Mouse (Mus musculus) heart, embryonic 15.5 days (tissue): ENCODE results near the gene Hspa1l. TPM values are rescaled to one million over a fixed set of nuclear protein-coding genes. Genes with fewer than 3 reads are reported as not detected.
"Not testable (repeated sequence)": the region's sequence is repeated elsewhere in the genome, so short reads cannot be mapped to it uniquely, and the experiment has no call there.

Experiments
- ATAC-seq: fragments of 200-750 bp; cut with Nextera tagmentation; replicated peaks from 2 replicates; pipeline ENCODE4 v1.8.0; 2017; ENCODE audit warnings: low read depth, moderate TSS enrichment; ENCODE audit not compliant: insufficient number of reproducible peaks, insufficient read depth, low FRiP score
- H3K27ac ChIP-seq: fragments of 300-500 bp; sonication (generic); 2 replicates; pipeline ENCODE4 v1.5.1; 2015; ENCODE audit warnings: mild to moderate bottlenecking, inconsistent platforms
- H3K27me3 ChIP-seq: fragments of 300-500 bp; sonication (generic); 2 replicates; pipeline ENCODE4 v1.6.1; 2015; ENCODE audit warnings: inconsistent platforms
- H3K36me3 ChIP-seq: fragments of 300-500 bp; sonication (generic); 2 replicates; pipeline ENCODE4 v1.6.1; 2015; ENCODE audit warnings: mild to moderate bottlenecking, inconsistent platforms
- H3K4me1 ChIP-seq: fragments of 300-500 bp; sonication (generic); replicated peaks from 2 replicates; pipeline ENCODE4 v1.6.1; 2015; ENCODE audit warnings: inconsistent platforms
- H3K4me2 ChIP-seq: fragments of 300-500 bp; sonication (generic); 2 replicates; pipeline ENCODE4 v1.6.1; 2015; ENCODE audit warnings: inconsistent platforms, mild to moderate bottlenecking, moderate library complexity
- H3K4me3 ChIP-seq: fragments of 300-500 bp; sonication (generic); 2 replicates; pipeline ENCODE4 v1.5.1; 2015; ENCODE audit warnings: mild to moderate bottlenecking, inconsistent platforms
- H3K9ac ChIP-seq: fragments of 300-500 bp; sonication (generic); 2 replicates; pipeline ENCODE4 v1.6.1; 2015; ENCODE audit warnings: mild to moderate bottlenecking, inconsistent platforms
- H3K9me3 ChIP-seq: fragments of 300-500 bp; sonication (generic); replicated peaks from 2 replicates; pipeline ENCODE4 v1.6.1; 2016; ENCODE audit warnings: inconsistent platforms
- WGBS: fragments of 180-500 bp; shearing (Covaris S2); methylation state at CpG from one replicate; pipeline ENCODE4 v1.1.7; 2015; ENCODE audit warnings: mixed read lengths; 5-methylcytosine and 5-hydroxymethylcytosine counted together
- polyA plus RNA-seq: library from polyadenylated mRNA; unstranded; fragments of >200 nt; fragmentation: Nextera tagmentation; extraction: Ambion mirVana; gene quantifications from 2 replicates; pipeline ENCODE4 v1.2.1, GENCODE M21; 2015

Hspa1l gene
- polyA plus RNA-seq, 1 experiment from 2014 or later: 2.6 TPM

GRCm38 (mm10) chr17:34978239-34978638 is 5.7 kb downstream of the Hspa1l start:
- Histone ChIP-seq H3K4me2 (no peak overlapping the region), H3K9me3 (no peaks in the 10 kb centered on the region), H3K4me3 (no peak overlapping the region), H3K4me1 (peaks cover 14% of the 10 kb centered on the region), H3K9ac (no peak overlapping the region), H3K36me3 (no peaks in the 10 kb centered on the region), H3K27ac (no peak overlapping the region), H3K27me3 (no peaks in the 10 kb centered on the region)
- no peak for ATAC-seq
- 81% methylated on average over 27 of the region's 27 CpGs for WGBS

- Histone ChIP-seq H3K9ac (no peak overlapping the region), H3K9me3 (no peaks in the 10 kb centered on the region), H3K4me3 (no peak overlapping the region), H3K27me3 (no peaks in the 10 kb centered on the region), H3K36me3 (no peaks in the 10 kb centered on the region), H3K27ac (no peak overlapping the region), H3K4me1 (peaks cover 14% of the 10 kb centered on the region), H3K4me2 (no peak overlapping the region)
- WGBS: 87% methylated on average over 4 of the region's 4 CpGs
- ATAC-seq: no peak
Measured at GRCm38 (mm10) chr17:34979631-34980030, 7.1 kb downstream of the Hspa1l start.

DNA sequence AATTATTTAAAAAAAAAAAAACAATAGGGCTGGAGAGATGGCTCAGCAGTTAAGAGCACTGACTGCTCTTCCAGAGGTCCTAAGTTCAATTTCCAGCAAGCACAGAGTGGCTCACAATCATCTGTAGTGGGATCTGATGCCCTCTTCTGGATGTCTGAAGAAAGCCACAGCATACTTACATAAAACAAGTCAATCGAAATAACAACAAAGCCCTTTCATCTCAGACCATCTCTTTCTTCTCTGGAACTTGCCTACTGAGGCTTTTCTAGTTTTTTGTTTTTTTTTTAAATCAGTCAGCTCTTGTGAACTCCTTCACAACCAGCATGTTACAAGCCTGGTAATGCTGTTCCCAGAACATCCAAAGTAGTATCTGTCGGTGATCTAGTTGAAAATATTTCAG is 8.2 kb downstream of the Hspa1l start:
- no peaks in the 10 kb centered on the region for H3K27me3 ChIP-seq
- H3K9me3 ChIP-seq: no peaks in the 10 kb centered on the region
- peaks cover 5% of the 10 kb centered on the region for H3K36me3 ChIP-seq
- WGBS: 11% methylated on average over 2 of the region's 2 CpGs
- H3K4me3 ChIP-seq: peak overlapping the region; percentile 89
- peak overlapping the region; percentile 93 for H3K9ac ChIP-seq
- peak overlapping the region; percentile 99 for H3K27ac ChIP-seq
- no peak for ATAC-seq
- peaks cover 14% of the 10 kb centered on the region for H3K4me1 ChIP-seq
- H3K4me2 ChIP-seq: peak overlapping the region; percentile 90

- H3K36me3 ChIP-seq: peaks cover 16% of the 10 kb centered on the region
- H3K27ac ChIP-seq: peak within 1 kb of the TSS; percentile 99
- H3K9me3 ChIP-seq: no peaks in the 10 kb centered on the region
- ATAC-seq: peak; percentile 95
- H3K27me3 ChIP-seq: no peaks in the 10 kb centered on the region
- peak within 1 kb of the TSS; percentile 93 for H3K9ac ChIP-seq
- peaks cover 14% of the 10 kb centered on the region for H3K4me1 ChIP-seq
- under 1% methylated on average over 58 of the region's 58 CpGs for WGBS
- peak within 1 kb of the TSS; percentile 90 for H3K4me2 ChIP-seq
- H3K4me3 ChIP-seq: peak within 1 kb of the TSS; percentile 89
Measured at GRCm38 (mm10) chr17:34981690-34982180, 9.2 kb downstream of the Hspa1l start, which contains the start of gene Lsm2. TSS of gene Lsm2 (plus strand) at chr17:34981862.

GRCm38 (mm10) chr17:34982328-34982727 is 9.8 kb downstream of the Hspa1l start:
- peaks cover 16% of the 10 kb centered on the region for H3K36me3 ChIP-seq
- peaks cover 14% of the 10 kb centered on the region for H3K4me1 ChIP-seq
- H3K27ac ChIP-seq: peak overlapping the region; percentile 99
- no peaks in the 10 kb centered on the region for H3K27me3 ChIP-seq
- 0% methylated on average over 15 of the region's 15 CpGs for WGBS
- peak overlapping the region; percentile 89 for H3K4me3 ChIP-seq
- peak overlapping the region; percentile 93 for H3K9ac ChIP-seq
- no peaks in the 10 kb centered on the region for H3K9me3 ChIP-seq
- ATAC-seq: no peak
- H3K4me2 ChIP-seq: peak overlapping the region; percentile 90

DNA sequence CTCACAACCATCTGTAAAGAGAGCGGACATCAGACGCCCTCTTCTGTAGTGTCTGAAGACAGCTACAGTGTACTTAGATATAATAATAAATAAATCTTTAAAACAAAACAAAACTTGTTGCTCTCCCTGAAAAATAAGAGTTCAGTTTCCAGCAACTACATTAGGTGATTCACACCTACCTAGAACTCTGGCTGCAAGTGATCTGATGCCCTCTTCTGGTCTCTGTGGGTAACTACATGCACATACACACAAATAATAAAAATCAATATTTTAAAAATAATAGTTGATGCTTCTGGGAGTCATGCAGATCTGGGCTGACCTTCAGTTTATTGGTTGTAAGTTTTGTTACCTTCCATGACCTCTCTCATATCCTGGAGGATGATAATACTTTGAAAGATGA is 11.7 kb downstream of the Hspa1l start:
- no peak overlapping the region for H3K4me2 ChIP-seq
- H3K36me3 ChIP-seq: peaks cover 23% of the 10 kb centered on the region
- H3K27ac ChIP-seq: no peak overlapping the region
- no peak overlapping the region for H3K9ac ChIP-seq
- 81% methylated on average over 2 of the region's 2 CpGs for WGBS
- no peak overlapping the region for H3K4me3 ChIP-seq
- H3K4me1 ChIP-seq: peaks cover 14% of the 10 kb centered on the region
- no peak for ATAC-seq
- H3K9me3 ChIP-seq: no peaks in the 10 kb centered on the region
- H3K27me3 ChIP-seq: no peaks in the 10 kb centered on the region

DNA sequence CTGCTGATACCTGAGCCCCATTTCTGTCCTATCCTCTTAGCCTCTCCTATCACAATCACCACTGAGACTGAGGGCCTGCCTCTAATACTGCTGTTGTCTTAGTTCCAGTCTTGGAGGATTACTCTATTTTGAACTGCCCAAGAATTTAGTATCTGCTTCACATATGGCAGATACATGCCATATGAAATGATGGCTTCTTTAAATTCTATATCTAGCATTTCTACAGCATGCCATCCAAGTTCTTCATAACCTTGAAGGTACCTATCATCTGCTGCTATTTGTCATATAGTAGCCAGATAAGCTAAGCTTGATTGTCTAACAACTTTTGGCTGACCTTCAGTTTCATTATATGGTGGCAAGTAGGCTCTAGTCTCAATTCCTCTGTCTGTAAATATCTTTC is 22.2 kb downstream of the Hspa1l start:
- Histone ChIP-seq H3K27me3 (no peaks in the 10 kb centered on the region), H3K27ac (no peak overlapping the region), H3K9me3 (no peaks in the 10 kb centered on the region), H3K9ac (no peak overlapping the region), H3K36me3 (0 out of 2 replicates have a peak, but pooled peaks cover 17% of the 10 kb centered on the region), H3K4me1 (peaks cover 29% of the 10 kb centered on the region), H3K4me2 (no peak overlapping the region), H3K4me3 (no peak overlapping the region)
- no peak for ATAC-seq

DNA sequence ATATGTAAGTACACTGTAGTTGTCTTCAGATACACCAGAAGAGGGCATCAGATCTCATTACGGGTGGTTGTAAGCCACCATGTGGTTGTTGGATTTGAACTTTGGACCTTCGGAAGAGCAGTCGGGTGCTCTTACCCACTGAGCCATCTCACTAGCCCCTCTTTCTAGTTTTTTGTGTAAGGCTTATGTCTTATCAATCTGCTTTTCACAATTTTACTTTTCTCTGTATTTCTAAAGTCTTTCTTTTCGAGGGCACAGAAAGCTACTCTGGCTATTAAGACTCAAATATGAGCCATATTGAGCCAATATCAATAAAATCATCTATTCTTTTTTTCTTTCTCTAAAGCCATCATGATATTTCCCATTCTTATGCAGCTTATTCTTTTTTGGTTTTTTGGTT is 22.7 kb downstream of the Hspa1l start:
- not testable (repeated sequence) for H3K9ac ChIP-seq, H3K4me3 ChIP-seq, H3K27ac ChIP-seq, H3K9me3 ChIP-seq, H3K27me3 ChIP-seq, H3K4me2 ChIP-seq, ATAC-seq
- 0 out of 2 replicates have a peak, but pooled peaks cover 17% of the 10 kb centered on the region for H3K36me3 ChIP-seq
- peaks cover 33% of the 10 kb centered on the region for H3K4me1 ChIP-seq
- 92% methylated on average over 4 of the region's 4 CpGs for WGBS

GRCm38 (mm10) chr17:34995927-34996326 is 23.4 kb downstream of the Hspa1l start:
- WGBS: 86% methylated on average over 4 of the region's 4 CpGs
- 0 out of 2 replicates have a peak, but pooled peaks cover 17% of the 10 kb centered on the region for H3K36me3 ChIP-seq
- not testable (repeated sequence) for H3K4me2 ChIP-seq, H3K9me3 ChIP-seq, H3K27me3 ChIP-seq, ATAC-seq, H3K4me3 ChIP-seq, H3K9ac ChIP-seq, H3K27ac ChIP-seq
- H3K4me1 ChIP-seq: peaks cover 33% of the 10 kb centered on the region

GRCm38 (mm10) chr17:34996411-34997141 is 24.1 kb downstream of the Hspa1l start:
- WGBS: 85% methylated on average over 14 of the region's 14 CpGs
- Histone ChIP-seq H3K27me3 (no peaks in the 10 kb centered on the region), H3K36me3 (0 out of 2 replicates have a peak, but pooled peaks cover 17% of the 10 kb centered on the region), H3K9ac (no peak overlapping the region), H3K4me3 (no peak overlapping the region), H3K9me3 (no peaks in the 10 kb centered on the region), H3K4me2 (peak overlapping the region; percentile 94), H3K27ac (no peak overlapping the region), H3K4me1 (peaks cover 33% of the 10 kb centered on the region)
- no peak for ATAC-seq

GRCm38 (mm10) chr17:34997142-34997483 is 24.6 kb downstream of the Hspa1l start:
- H3K4me1 ChIP-seq: peaks cover 37% of the 10 kb centered on the region
- no peaks in the 10 kb centered on the region for H3K27me3 ChIP-seq
- ATAC-seq: no peak
- H3K9ac ChIP-seq: no peak overlapping the region
- H3K27ac ChIP-seq: no peak overlapping the region
- no peak overlapping the region for H3K4me3 ChIP-seq
- peak overlapping the region; percentile 94 for H3K4me2 ChIP-seq
- H3K36me3 ChIP-seq: 0 out of 2 replicates have a peak, but pooled peaks cover 17% of the 10 kb centered on the region
- no peaks in the 10 kb centered on the region for H3K9me3 ChIP-seq
- WGBS: 90% methylated on average over 5 of the region's 5 CpGs
